ENCODE assay signal across 8 mouse cellular contexts in genomic region chr1:38835568-38836476, GRCm38 (mm10). TPM values are rescaled to one million over a fixed set of nuclear protein-coding genes. Genes with fewer than 3 reads are reported as not detected.
DNase-seq lines count a peak whose midpoint lies in the region; ATAC-seq and TF ChIP-seq lines count a peak whose summit lies in the region.

No protein-coding gene starts in this region.

- no peaks in the 10 kb centered on the region for H3K4me1 ChIP-seq in erythroblast, embryonic 14.5 days (ENCODE audit: control insufficient read depth)
- H3K4me1 ChIP-seq in embryonic facial prominence, embryonic 15.5 days = peaks cover 5% of the 10 kb centered on the region
- H3K4me1 ChIP-seq in heart, postnatal 0 days (ENCODE audit: control insufficient read depth, insufficient read depth) = no peaks in the 10 kb centered on the region
- H3K4me1 ChIP-seq in midbrain, embryonic 14.5 days (ENCODE audit: control insufficient read depth, insufficient read depth, low read length) = no peaks in the 10 kb centered on the region

- peak overlapping the region; percentile 31 for H3K27ac ChIP-seq in embryonic facial prominence, embryonic 15.5 days (replicated peaks)
- no peak overlapping the region for H3K27ac ChIP-seq in heart, postnatal 0 days (ENCODE audit: low read depth)
- H3K27ac ChIP-seq in midbrain, embryonic 14.5 days (replicated peaks; ENCODE audit: low read depth, low read length) = peak overlapping the region; percentile 96

- ATAC-seq in erythroblast, adult 5-6 weeks (replicated peaks; ENCODE audit: low FRiP score, poor library complexity, severe bottlenecking) = no peak
- peak; percentile 78 for ATAC-seq in embryonic facial prominence, embryonic 15.5 days (ENCODE audit: insufficient number of reproducible peaks, low FRiP score, low TSS enrichment, low read depth)
- peak; percentile 77 for ATAC-seq in heart, postnatal 0 days (ENCODE audit: insufficient read depth, low read depth)
- peak; percentile 69 for ATAC-seq in midbrain, embryonic 14.5 days (ENCODE audit: low FRiP score, low TSS enrichment)

- peak overlapping the region; percentile 57 for H3K9ac ChIP-seq in embryonic facial prominence, embryonic 15.5 days
- peak overlapping the region; percentile 46 for H3K9ac ChIP-seq in heart, postnatal 0 days (replicated peaks; ENCODE audit: low read depth, low read length)
- H3K9ac ChIP-seq in midbrain, embryonic 14.5 days (replicated peaks; ENCODE audit: low read length) = peak overlapping the region; percentile 94

- TF ChIP-seq EP300 in heart, postnatal 0 days (IDR thresholded peaks at IDR 0.05; ENCODE audit: low read depth) = no peak

- H3K36me3 ChIP-seq in erythroblast, embryonic 14.5 days (ENCODE audit: control insufficient read depth) = no peaks in the 10 kb centered on the region
- no peaks in the 10 kb centered on the region for H3K36me3 ChIP-seq in embryonic facial prominence, embryonic 15.5 days
- no peaks in the 10 kb centered on the region for H3K36me3 ChIP-seq in heart, postnatal 0 days (replicated peaks; ENCODE audit: control insufficient read depth, insufficient read depth, low read length)
- H3K36me3 ChIP-seq in midbrain, embryonic 14.5 days (ENCODE audit: control insufficient read depth, insufficient read depth, low read length) = 0 out of 2 replicates have a peak, but pooled peaks cover 3% of the 10 kb centered on the region

- no peak for TF ChIP-seq CTCF in heart, postnatal 0 days (IDR thresholded peaks at IDR 0.05; ENCODE audit: low read depth)

- peak; percentile 56 to 65 for DNase-seq in adrenal gland, postnatal 36 days
- DNase-seq in heart, postnatal 0 days (ENCODE audit: low spot score) = peak; percentile 30
- peak; percentile 56 to 63 for DNase-seq in layer of hippocampus, postnatal 36 days
- peak; percentile 77 for DNase-seq in midbrain, embryonic 14.5 days
- peak; percentile 26 for DNase-seq in urinary bladder, postnatal 25 days (ENCODE audit: low spot score)

- H3K9me3 ChIP-seq in erythroblast, embryonic 14.5 days (ENCODE audit: control insufficient read depth, low read length) = peaks cover 2% of the 10 kb centered on the region; the same call in 1 of the 2 replicates
- no peaks in the 10 kb centered on the region for H3K9me3 ChIP-seq in embryonic facial prominence, embryonic 15.5 days (replicated peaks)
- H3K9me3 ChIP-seq in heart, postnatal 0 days (replicated peaks; ENCODE audit: control insufficient read depth, low read length) = no peaks in the 10 kb centered on the region
- H3K9me3 ChIP-seq in midbrain, embryonic 14.5 days (ENCODE audit: control insufficient read depth, low read length) = no peaks in the 10 kb centered on the region

- H3K4me3 ChIP-seq in erythroblast, embryonic 14.5 days (replicated peaks) = peak overlapping the region; percentile 46
- H3K4me3 ChIP-seq in embryonic facial prominence, embryonic 15.5 days (replicated peaks) = peak overlapping the region; percentile 68
- H3K4me3 ChIP-seq in heart, postnatal 0 days (ENCODE audit: low read depth, low read length) = peak overlapping the region; percentile 57
- H3K4me3 ChIP-seq in midbrain, embryonic 14.5 days (replicated peaks; ENCODE audit: low read depth, low read length) = peak overlapping the region; percentile 65

- H3K4me2 ChIP-seq in embryonic facial prominence, embryonic 15.5 days (replicated peaks) = peak overlapping the region; percentile 98
- H3K4me2 ChIP-seq in heart, postnatal 0 days (ENCODE audit: low read depth, low read length) = peak overlapping the region; percentile 95
- H3K4me2 ChIP-seq in midbrain, embryonic 14.5 days (ENCODE audit: low read length) = peak overlapping the region; percentile 95

- WGBS in embryonic facial prominence, embryonic 15.5 days = 2% methylated on average over 103 of the region's 103 CpGs
- WGBS in heart, postnatal 0 days = 3% methylated on average over 85 of the region's 103 CpGs
- 1% methylated on average over 102 of the region's 103 CpGs for WGBS in midbrain, embryonic 14.5 days

- peaks cover 35% of the 10 kb centered on the region for H3K27me3 ChIP-seq in erythroblast, embryonic 14.5 days (ENCODE audit: control insufficient read depth)
- peaks cover 27% of the 10 kb centered on the region for H3K27me3 ChIP-seq in embryonic facial prominence, embryonic 15.5 days
- peaks cover 26% of the 10 kb centered on the region for H3K27me3 ChIP-seq in heart, postnatal 0 days (ENCODE audit: control insufficient read depth, insufficient read depth, low read length)
- H3K27me3 ChIP-seq in midbrain, embryonic 14.5 days (ENCODE audit: control insufficient read depth, insufficient read depth, low read length) = 0 out of 2 replicates have a peak, but pooled peaks cover 2% of the 10 kb centered on the region

RNA-seq across cellular contexts. Expression of gene Lonrf2, which starts 0.7 kb away (rescaled TPM):
- not detected in 2 replicates for polyA plus RNA-seq in erythroblast, embryonic 14.5 days (2012)
- 0.42 and 0.77 TPM in 2 replicates for total RNA-seq in erythroblast, adult 5-6 weeks (2015; ENCODE audit: low replicate concordance)
- 0.14 and 0.17 TPM in 2 replicates for total RNA-seq in erythroblast, adult 5-6 weeks (2017; ENCODE audit: low replicate concordance)
- total RNA-seq in adrenal gland, postnatal 36 days (2021) = 1 to 10 TPM; 4.7 to 5.1 TPM
- polyA plus RNA-seq in embryonic facial prominence, embryonic 15.5 days (2015; fragmentation: Nextera tagmentation; extraction: Ambion mirVana) = 2.0 and 2.2 TPM in 2 replicates
- 0.42 and 1.7 TPM in 2 replicates for total RNA-seq in heart, postnatal 0 days (2014; rRNA removed; ENCODE audit: low replicate concordance)
- 0.33 and 0.41 TPM in 2 replicates for polyA plus RNA-seq in heart, postnatal 0 days (2015; fragmentation: Nextera tagmentation; extraction: Ambion mirVana)
- 100 to 1,000 TPM; 106 to 109 TPM for total RNA-seq in layer of hippocampus, postnatal 36 days (2021)
- polyA plus RNA-seq in midbrain, embryonic 14.5 days (2014; fragmentation: Nextera tagmentation; extraction: Ambion mirVana) = 21.4 and 28.1 TPM in 2 replicates

Comparison
In these comparisons a context has a peak if more than half of its experiments do, and no peak if none do; other contexts are left out.
1. DNase-seq: peak in every context shown above with its lines; median percentile 77 in midbrain, embryonic 14.5 days; 60 in adrenal gland, postnatal 36 days; 60 in layer of hippocampus, postnatal 36 days; 30 in heart, postnatal 0 days; 26 in urinary bladder, postnatal 25 days.
2. RNA of gene Lonrf2, which starts 0.7 kb away (total RNA-seq): 106 to 109 TPM in layer of hippocampus, postnatal 36 days; 4.7 to 5.1 TPM in adrenal gland, postnatal 36 days, 0.14 to 0.77 TPM in erythroblast, adult 5-6 weeks and 0.42 to 1.7 TPM in heart, postnatal 0 days; every median in the first group is over 10 times any median in the second.
3. Peak in every context shown above with its lines, with median percentiles within 50 percentile points of each other: H3K4me3 ChIP-seq, H3K4me2 ChIP-seq and H3K9ac ChIP-seq.